Mouse (Mus musculus) cerebellum, adult 9-11 months (tissue): Measurements from ENCODE around the gene Mapkapk2.

ENCODE experiments used
- DNase-seq: peaks from one replicate; pipeline ENCODE4 v3.0.0; 2022

The Mapkapk2 gene

DNA sequence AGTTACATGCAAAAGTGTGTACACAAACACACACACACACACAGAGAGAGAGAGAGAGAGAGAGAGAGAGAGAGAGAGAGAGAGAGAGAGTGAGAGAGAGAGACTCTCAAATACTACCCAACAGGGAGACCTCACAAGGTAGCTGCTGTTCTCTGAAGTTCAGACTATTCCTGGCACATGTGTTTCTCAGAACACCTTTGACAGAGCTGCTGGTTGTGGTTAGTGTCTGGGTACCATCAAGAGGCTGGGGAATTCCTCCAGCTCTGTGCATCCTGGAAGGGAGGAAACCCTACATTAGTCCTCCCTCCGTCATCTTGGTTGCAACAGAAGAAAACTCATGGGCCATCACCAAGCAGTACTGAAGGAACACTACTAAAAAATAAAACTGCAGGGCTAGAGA lies 16.9 kb downstream of the Mapkapk2 start:
- DNase-seq = no peak

DNA sequence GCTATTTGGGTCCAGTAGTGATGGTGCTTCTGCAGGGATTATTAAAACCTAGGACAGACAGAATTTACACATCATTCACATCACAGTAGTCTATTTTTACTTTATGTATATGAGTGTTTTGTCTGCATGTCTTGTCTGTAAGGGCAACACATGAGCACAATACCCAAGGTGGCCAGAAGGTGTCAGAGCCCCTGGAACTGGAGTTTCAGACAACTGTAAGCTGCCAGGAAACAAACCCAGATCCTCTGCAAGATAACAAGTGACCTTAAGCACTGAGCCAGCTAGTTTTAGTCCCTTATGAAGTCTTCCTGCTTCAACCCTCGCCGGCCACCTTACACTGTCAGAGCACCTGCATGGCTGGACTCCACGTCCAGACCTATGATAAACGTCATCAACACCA lies 17.9 kb downstream of the Mapkapk2 start:
- DNase-seq = no peak

DNA sequence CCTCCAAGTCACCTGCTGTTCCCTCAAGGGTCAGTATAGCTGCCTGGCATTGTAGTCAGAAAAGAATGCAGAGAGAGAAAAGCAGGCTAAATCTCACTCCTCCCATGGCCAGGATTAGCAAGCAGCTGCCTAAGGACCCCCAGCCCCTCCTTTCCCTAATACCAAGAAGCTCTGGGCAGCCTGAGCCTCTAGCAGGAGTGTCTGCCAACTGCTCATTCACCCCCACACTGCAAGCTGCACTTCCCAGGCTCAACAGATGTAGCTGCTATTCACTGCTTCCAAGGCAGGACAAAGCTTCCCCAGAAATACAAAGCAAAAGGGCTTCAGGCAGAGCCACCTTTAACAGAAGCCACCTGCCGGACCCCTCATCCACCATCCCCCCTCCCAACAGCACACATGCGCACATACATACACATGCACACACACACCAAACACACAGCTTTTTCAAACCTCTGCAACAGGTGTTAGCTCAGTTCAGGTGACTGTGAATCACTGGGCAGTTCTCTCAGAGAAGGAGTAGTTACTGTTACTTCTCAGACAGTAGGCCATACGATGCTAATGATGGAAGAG lies 18.8 kb downstream of the Mapkapk2 start:
- no peak for DNase-seq

- no peak for DNase-seq
Observed at GRCm38 (mm10) chr1:131075098-131075791, 22.4 kb downstream of the Mapkapk2 start.

DNA sequence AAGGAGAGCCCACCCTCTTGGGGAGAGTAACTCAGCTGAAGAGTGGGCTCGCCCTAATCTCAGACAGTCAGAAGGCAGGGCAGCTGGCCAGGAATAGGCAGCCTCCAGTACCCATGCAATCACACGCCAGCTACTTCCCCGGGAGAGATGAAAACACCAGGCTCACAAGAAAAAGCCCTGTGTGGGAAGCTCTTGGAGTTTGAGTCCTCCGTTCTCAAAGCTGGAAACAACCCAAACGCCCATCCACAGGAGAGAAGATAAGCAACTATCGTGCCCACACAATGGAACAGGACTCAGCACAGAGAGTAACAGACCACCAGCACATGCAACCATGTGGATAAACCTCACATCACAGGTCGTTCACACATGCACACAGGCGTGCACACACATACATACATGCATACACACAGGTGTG lies 23.1 kb downstream of the Mapkapk2 start:
- DNase-seq = no peak

GRCm38 (mm10) chr1:131072376-131072990 lies 25.1 kb downstream of the Mapkapk2 start:
- no peak for DNase-seq

DNA sequence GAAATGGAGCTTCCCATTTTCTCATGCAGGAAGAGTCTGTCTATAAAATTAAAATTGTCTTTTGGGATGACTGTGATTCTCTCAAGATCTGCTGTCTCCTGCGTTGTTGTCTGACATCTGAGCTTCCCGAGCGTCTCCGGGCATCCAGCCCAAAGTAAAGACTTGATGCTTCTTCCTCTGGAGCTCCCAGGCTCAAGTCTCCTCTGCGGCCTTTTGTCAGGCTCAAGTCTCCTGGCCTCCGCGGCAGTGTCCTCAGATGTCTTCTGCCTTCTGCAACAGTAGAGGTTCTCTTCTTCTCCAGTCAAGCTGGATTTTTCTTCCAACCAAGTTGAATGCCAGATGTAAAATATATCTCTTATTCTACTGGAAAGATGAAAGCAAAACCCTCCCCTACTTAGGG lies 28.6 kb downstream of the Mapkapk2 start:
- DNase-seq = no peak

DNA sequence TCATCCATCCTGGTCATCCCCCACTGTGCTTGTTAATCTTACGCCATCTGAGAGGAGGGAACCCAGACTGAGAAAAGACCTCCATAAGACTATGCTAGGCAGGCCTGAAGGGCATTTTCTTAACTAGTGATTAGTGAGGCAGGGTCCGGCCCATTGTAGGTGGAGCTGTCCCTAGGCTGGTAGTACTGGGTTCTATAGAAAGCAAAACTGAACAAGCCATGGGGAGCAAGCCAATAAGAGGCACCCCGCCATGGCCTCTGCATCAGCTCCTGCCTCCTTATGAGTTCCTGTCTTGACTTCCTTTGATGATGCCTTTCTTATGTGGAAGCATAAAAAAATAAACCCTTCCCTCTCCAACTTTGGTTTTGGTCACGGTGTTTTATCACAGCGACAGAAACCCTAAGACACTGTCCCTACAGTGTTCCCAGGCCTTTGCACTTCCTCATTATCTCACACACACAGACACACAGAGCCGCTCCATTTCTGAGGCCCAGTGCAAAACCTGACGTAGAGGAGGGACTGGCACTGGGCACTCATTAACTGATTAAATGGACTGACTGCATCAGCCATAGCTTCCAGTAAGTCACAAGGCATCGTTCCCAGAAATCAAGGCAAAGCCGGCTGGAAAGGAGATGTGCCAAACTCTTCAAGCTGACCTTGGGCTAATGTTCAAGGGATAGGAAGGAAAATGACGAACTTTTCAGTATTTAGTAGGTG lies 29.5 kb downstream of the Mapkapk2 start:
- no peak for DNase-seq

DNA sequence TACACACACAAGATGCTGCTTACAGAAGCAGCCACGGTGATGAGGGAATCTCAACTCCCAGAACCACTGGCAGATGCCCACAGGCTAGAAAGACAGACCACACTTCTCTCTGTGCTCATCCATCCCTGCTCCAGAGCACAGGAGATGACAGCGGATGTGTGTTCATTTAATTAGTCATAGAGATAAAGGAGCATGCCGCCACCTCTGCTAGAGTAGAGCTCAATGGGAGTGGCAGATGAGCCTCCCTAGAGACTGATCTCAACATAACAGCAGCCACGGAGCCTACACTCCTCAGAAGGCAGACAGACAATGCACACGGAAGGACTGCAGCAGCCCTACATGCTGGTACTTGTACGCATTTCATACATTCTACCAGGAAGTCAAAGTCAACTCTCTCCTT lies 33.4 kb downstream of the Mapkapk2 start:
- DNase-seq = no peak

GRCm38 (mm10) chr1:131062821-131063220 lies 34.8 kb downstream of the Mapkapk2 start:
- no peak for DNase-seq

- no peak for DNase-seq
Observed at GRCm38 (mm10) chr1:131061740-131062254, 35.8 kb downstream of the Mapkapk2 start.

- no peak for DNase-seq
Observed at GRCm38 (mm10) chr1:131060290-131061253, 37.1 kb downstream of the Mapkapk2 start.

DNA sequence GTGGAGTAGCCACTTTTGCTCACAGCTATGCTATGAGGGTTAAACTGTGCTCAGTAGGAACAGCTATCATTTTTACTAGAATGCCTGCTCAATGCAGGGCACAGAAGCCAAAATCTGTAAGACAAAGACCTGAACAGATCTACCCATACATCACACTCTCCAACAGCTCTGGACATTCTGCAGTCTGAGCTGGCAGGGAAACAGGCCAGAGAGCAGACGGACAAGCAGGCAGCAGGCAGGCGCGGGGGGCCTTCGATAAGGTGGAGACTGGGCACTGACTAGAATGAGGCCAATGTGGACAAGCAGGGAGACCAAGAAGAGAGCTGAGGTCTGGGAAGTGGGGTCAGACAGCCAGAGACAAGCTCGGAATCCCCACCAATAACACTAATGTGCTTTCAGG lies 37.8 kb downstream of the Mapkapk2 start:
- no peak for DNase-seq

DNA sequence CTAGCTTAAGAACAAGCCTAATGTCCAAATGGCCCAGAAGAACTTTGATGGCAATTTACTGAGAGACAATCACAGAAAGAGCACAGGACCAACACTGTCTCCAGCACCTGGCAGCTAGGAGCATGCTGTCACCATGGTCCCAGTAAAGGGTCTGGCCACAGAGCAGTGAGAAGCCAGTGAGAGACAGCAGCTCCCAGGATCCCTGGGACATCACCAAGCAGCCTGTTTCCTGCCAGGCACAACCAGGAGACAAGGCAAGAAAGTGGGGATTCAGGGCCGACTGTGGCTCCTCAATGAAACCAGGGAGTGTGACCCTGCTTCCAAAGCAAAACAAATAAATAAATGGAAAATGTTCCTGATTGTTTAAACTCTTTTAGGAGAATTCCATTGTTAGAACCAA lies 38.2 kb downstream of the Mapkapk2 start:
- no peak for DNase-seq

- no peak for DNase-seq
Observed at GRCm38 (mm10) chr1:131058431-131058830, 39.2 kb downstream of the Mapkapk2 start.

- DNase-seq = no peak
Observed at GRCm38 (mm10) chr1:131054251-131054650, 43.4 kb downstream of the Mapkapk2 start.

GRCm38 (mm10) chr1:131053656-131054055 lies 44.0 kb downstream of the Mapkapk2 start:
- no peak for DNase-seq

DNA sequence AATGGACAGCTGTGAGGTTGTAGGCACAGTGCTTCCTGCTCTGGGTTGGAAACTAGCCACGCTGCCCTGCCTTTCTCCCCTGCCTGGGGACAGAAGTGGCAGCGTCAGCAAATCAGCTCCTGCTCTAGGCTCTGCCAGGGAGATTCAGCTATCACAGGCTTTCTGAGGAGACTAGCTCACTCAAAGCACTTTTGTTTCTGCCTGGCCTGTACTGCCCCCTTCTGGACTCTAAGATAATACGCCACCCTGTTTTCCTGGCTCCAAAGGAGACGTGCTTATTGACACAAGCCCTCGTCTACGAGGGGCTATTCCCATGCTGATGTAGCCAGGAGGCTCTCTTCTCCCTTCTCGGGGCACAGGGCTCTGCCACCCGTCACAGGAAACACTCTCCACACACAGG lies 44.4 kb downstream of the Mapkapk2 start:
- DNase-seq = peak; percentile 56

GRCm38 (mm10) chr1:131051073-131051472 lies 46.6 kb downstream of the Mapkapk2 start:
- no peak for DNase-seq

GRCm38 (mm10) chr1:131050617-131051016 lies 47.0 kb downstream of the Mapkapk2 start:
- no peak for DNase-seq

DNA sequence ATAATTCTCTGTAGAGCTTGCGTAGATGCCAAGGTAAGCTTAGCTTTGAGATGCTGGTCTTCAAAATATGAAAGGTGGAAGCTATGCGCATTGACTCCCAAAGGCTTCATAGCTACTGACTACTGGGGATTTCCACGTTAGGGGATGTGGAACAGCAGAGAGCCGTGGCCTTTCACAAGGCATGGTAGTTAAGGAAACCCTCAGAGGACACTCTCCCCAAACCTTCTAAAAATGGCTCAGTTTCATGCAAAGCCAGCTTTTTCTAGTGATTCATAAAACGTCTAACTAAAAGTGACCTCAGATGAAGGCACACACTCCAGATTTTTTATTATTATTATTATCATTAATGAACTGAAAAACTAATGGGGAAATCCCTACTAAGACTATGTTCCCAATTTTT lies 47.6 kb downstream of the Mapkapk2 start:
- no peak for DNase-seq

DNA sequence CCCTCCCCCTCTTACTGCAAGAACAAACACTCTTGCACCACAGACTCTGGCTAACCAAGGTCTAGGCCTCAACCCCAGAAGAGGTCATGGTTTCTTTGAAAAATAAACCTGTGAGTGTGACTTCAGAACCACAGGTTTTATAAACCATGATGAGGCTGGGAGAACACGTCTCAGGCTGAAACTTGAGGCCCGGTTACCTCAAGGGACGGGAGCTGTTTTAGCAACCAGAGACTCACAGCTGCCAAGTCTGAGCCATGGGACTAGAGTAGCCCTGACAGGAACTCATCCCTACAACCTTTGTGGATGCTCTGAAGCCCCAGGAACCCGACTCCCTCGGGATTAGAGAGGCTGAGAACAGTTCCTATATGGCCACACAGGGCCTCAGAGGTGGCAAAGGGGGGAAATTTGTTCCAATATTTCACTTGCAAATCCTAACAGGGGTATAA lies 48.2 kb downstream of the Mapkapk2 start:
- no peak for DNase-seq
